ENCODE assay signal across 17 mouse cellular contexts in genomic region chr1:60604481-60605021, GRCm38 (mm10). TPM values are rescaled to one million over a fixed set of nuclear protein-coding genes. Genes with fewer than 3 reads are reported as not detected.
DNase-seq lines count a peak whose midpoint lies in the region; ATAC-seq lines count a peak whose summit lies in the region.
"Had no signal": no experiment of that assay in that cellular context is flagged by ENCODE, and none has a peak within 500 bp of the region (broad histone marks: within the 10 kb centered on the region; RNA-seq: fewer than 3 reads in every experiment).

No protein-coding gene starts in this region.

- peak; percentile 85 for DNase-seq in heart, adult 11 months
- DNase-seq in heart, postnatal 36 days, result no peak
- DNase-seq in NIH3T3 (ENCODE audit: low read depth), result peak; percentile 58
- DNase-seq in brain, adult 2 months (ENCODE audit: low read depth, low spot score), result peak; percentile 19
- no peak for DNase-seq in retina, embryonic 14.5 days (ENCODE audit: low spot score)
- DNase-seq in lung, postnatal 10 days, result no peak
- DNase-seq: adrenal gland, postnatal 14 days; B cell, adult 2 months; cerebellum, adult 18-20 months; cerebellum, adult 9-11 months; cerebellum, postnatal 36 days; gastrocnemius, postnatal 36 days; kidney, adult 2 months had no signal

- intact Hi-C loops in heart, postnatal 36 days (cut with DNase I), result no loop called here

- no peak for ATAC-seq in frontal cortex, adult (ENCODE audit: low TSS enrichment)
- ATAC-seq: CD4-positive, CD25-positive, alpha-beta regulatory T cell, adult 4 months; forebrain, embryonic 16.5 days; intestine, embryonic 16.5 days had no signal

RNA-seq across cellular contexts. Expression of gene Raph1, which starts 37.6 kb away (rescaled TPM):
- 100 to 1,000 TPM; 128 to 147 TPM for total RNA-seq in heart, postnatal 36 days (2021)

Comparison
In these comparisons a context has a peak if more than half of its experiments do, and no peak if none do; other contexts are left out.
1. DNase-seq: peak in heart, adult 11 months (single experiment), NIH3T3 (single experiment) and brain, adult 2 months (single experiment); none in heart, postnatal 36 days (0 of 2), retina, embryonic 14.5 days (single experiment) and lung, postnatal 10 days (single experiment).